Mouse (Mus musculus) MEL (cell line): Measurements from ENCODE around the gene Tmem238l.

Experiments used
- CTCF ChIP-seq, 3 experiments: IDR thresholded peaks in 2 of 3; conservative IDR thresholded peaks in 1 of 3; 2 replicates each; pipeline ENCODE4 v1.5.1; 2011 to 2012; ENCODE audit warnings: low read length in 3 of 3, low read depth in 2 of 3, mild to moderate bottlenecking in 2 of 3, improper control_type of control experiment in 1 of 3, inconsistent platforms in 1 of 3, mixed read lengths in 1 of 3, moderate library complexity in 1 of 3; ENCODE audit not compliant: control insufficient read depth in 1 of 3, insufficient read depth in 1 of 3, poor library complexity in 1 of 3, severe bottlenecking in 1 of 3
- JUND ChIP-seq: IDR thresholded peaks from 2 replicates; pipeline ENCODE4 v1.6.1; 2011; ENCODE audit warnings: low read depth, mild to moderate bottlenecking, improper control_type of control experiment, low read length
- MXI1 ChIP-seq: IDR thresholded peaks from 2 replicates; pipeline ENCODE4 v1.6.1; 2011; ENCODE audit warnings: mild to moderate bottlenecking, low read depth, low read length, improper control_type of control experiment
- SMC3 ChIP-seq: IDR thresholded peaks from 2 replicates; pipeline ENCODE4 v1.6.1; 2011; ENCODE audit warnings: low read depth, low read length, improper control_type of control experiment
- ZNF384 ChIP-seq: IDR thresholded peaks from 2 replicates; pipeline ENCODE4 v1.6.1; 2012; ENCODE audit warnings: low read depth, mild to moderate bottlenecking, inconsistent platforms, low read length, improper control_type of control experiment

DNA sequence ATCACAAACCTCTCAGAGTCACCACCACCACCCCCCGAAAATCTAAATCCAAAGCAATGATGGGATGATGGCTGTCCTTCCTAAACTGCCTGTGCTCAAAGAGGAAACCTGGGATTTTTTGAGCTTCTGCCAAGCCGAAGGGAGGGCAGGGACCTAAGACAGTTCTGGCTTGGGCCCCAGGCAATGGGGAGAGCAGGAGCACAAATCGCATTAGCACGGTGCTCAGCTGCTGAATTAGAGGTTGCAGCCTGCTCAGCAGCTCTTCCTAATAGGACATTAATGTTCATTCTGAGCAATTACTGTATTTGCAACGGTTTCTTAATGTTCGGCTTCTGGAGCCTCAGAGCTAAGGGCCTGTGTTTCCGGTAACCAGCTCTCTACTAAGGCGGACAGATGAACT lies 51.5 kb downstream of the Tmem238l start:
- TF ChIP-seq ZNF384 (no peak), JUND (no peak), SMC3 (no peak), CTCF (IDR thresholded peaks at IDR 0.05 in 2 of 3, conservative IDR thresholded peaks at IDR 0.05 in 1 of 3; ENCODE audit: control insufficient read depth in 1 of 3, insufficient read depth in 1 of 3, low read depth in 2 of 3, low read length in 3 of 3, poor library complexity in 1 of 3, severe bottlenecking in 1 of 3) (no peak), MXI1 (no peak)
